Mouse (Mus musculus) C2C12 (cell line): ENCODE measurements around the gene Ank. TPM values are rescaled to one million over a fixed set of nuclear protein-coding genes. Genes with fewer than 3 reads are reported as not detected.

Source experiments
- H3K27me3 ChIP-seq: one replicate; pipeline ENCODE4 v1.6.1; 2011; ENCODE audit not compliant: control insufficient read depth, insufficient read depth, insufficient read length
- H3K36me3 ChIP-seq: one replicate; pipeline ENCODE4 v1.6.1; 2011; ENCODE audit not compliant: control insufficient read depth, insufficient read depth
- H3K4me3 ChIP-seq: one replicate; pipeline ENCODE4 v1.5.1; 2011; ENCODE audit warnings: mild to moderate bottlenecking, control low read depth; ENCODE audit not compliant: poor library complexity, insufficient read depth, severe bottlenecking
- H3K79me2 ChIP-seq: one replicate; pipeline ENCODE4 v1.6.1; 2011; ENCODE audit not compliant: control insufficient read depth, insufficient read depth
- H3K79me3 ChIP-seq: one replicate; pipeline ENCODE4 v1.6.1; 2011; ENCODE audit warnings: low read depth, control low read depth
- H3ac ChIP-seq: one replicate; pipeline ENCODE3; 2011; ENCODE audit warnings: low read depth; ENCODE audit not compliant: control insufficient read depth, insufficient read length
- CEBPB ChIP-seq: IDR thresholded peaks from one replicate; pipeline ENCODE4 v1.6.1; 2011; ENCODE audit warnings: low read depth, mild to moderate bottlenecking, control low read depth, moderate library complexity
- CTCF ChIP-seq: IDR thresholded peaks from one replicate; pipeline ENCODE4 v1.5.1; 2011; ENCODE audit not compliant: control insufficient read depth, insufficient read depth, insufficient read length
- FOSL1 ChIP-seq: IDR thresholded peaks from one replicate; pipeline ENCODE4 v1.8.0; 2011; ENCODE audit warnings: mild to moderate bottlenecking, low read length; ENCODE audit not compliant: poor library complexity, insufficient read depth, severe bottlenecking
- MAX ChIP-seq: IDR thresholded peaks from one replicate; pipeline ENCODE4 v1.6.1; 2011; ENCODE audit warnings: mild to moderate bottlenecking, control low read depth
- MYOD1 ChIP-seq: IDR thresholded peaks from one replicate; pipeline ENCODE4 v1.6.1; 2011; ENCODE audit warnings: low read depth; ENCODE audit not compliant: control insufficient read depth, insufficient read length
- MYOG ChIP-seq: IDR thresholded peaks from one replicate; pipeline ENCODE4 v1.6.1; 2011; ENCODE audit not compliant: control insufficient read depth, insufficient read length; ENCODE audit errors: extremely low read depth
- USF1 ChIP-seq: IDR thresholded peaks from one replicate; pipeline ENCODE4 v1.6.1; 2011; ENCODE audit warnings: low read depth, mild to moderate bottlenecking, control low read depth, moderate library complexity
- polyA plus RNA-seq: library from polyadenylated mRNA; unstranded; fragments of >200 nt; fragmentation: generic; extraction: Trizol; gene quantifications from one replicate; pipeline ENCODE4 v1.2.1, GENCODE M21; 2012; ENCODE audit warnings: missing spikeins

The Ank gene
- polyA plus RNA-seq, 1 experiment, result 292 TPM

DNA sequence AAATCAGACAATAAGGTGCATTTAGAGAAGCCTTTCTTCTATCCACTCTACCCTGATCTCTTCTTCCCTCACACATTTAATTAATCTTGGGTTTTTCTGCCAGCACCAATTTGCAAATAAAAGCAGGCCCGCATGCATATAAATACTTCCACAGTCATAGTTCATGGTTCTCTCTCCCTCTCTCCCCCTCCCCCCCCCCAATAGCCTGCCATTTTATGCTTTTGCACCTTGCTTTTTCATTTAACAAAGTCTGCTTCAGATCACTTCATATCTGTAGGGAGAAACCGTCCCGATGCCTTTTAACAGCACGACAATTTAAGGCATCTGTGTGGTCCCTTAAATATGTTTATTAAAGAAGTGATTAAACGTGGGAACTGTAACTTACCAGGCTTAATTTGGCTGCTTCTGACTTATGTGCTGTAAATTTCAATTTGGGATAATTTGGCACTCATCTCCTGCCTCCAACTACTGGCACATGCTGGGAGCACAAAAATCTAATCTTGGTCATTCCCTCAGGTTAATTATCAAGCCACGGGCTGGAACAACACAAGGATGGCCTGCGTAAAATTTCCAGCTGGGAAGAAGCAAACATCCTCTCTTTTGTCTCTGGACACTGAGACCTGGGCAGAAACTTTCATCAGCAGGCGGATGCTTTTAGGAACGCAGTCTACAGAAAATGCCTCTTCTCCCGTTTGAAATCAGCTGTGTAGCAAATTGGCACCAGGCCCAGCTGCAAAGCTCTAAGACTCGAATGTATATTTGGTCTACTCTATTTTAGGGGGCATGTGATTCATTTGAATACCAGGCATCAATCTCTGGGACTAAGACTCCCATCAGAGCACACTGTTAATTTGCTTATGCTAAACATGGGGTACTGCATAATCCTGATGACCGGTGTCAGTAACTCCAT, 4.9 kb upstream of the Ank start:
- no peaks in the 10 kb centered on the region for H3K79me3 ChIP-seq
- no peaks in the 10 kb centered on the region for H3K36me3 ChIP-seq
- no peak overlapping the region for H3K4me3 ChIP-seq
- peaks cover 5% of the 10 kb centered on the region for H3K79me2 ChIP-seq
- TF ChIP-seq CEBPB (no peak), CTCF (no peak), FOSL1 (no peak), MYOG (no peak), MYOD1 (no peak), MAX (no peak), USF1 (no peak)
- no peak overlapping the region for H3ac ChIP-seq
- no peaks in the 10 kb centered on the region for H3K27me3 ChIP-seq

DNA sequence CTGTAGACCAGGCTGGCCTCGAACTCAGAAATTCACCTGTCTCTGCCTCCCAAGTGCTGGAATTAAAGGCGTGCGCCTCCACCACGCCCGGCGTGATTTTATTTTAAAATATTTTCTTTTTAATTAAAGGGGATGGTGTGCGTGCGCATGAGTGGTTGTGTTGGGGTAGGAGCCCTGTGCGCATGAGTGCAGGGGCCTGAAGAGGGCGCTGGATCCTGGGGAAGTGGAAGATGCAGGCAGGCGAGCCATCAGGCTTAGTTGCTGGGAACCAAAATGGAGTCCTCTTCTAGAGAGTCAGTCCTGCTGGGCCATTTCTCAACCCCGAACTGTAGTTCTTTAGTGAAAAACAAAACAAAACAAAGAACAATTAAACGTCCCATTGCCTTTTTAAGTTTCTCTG, 2.6 kb upstream of the Ank start:
- Histone ChIP-seq H3ac (no peak overlapping the region), H3K27me3 (no peaks in the 10 kb centered on the region), H3K79me2 (peaks cover 28% of the 10 kb centered on the region), H3K36me3 (peaks cover 2% of the 10 kb centered on the region), H3K79me3 (peaks cover 20% of the 10 kb centered on the region), H3K4me3 (no peak overlapping the region)
- no peak for TF ChIP-seq USF1
- no peak for TF ChIP-seq MAX
- no peak for TF ChIP-seq MYOG
- no peak for TF ChIP-seq FOSL1
- no peak for TF ChIP-seq CEBPB
- no peak for TF ChIP-seq MYOD1
- no peak for TF ChIP-seq CTCF

DNA sequence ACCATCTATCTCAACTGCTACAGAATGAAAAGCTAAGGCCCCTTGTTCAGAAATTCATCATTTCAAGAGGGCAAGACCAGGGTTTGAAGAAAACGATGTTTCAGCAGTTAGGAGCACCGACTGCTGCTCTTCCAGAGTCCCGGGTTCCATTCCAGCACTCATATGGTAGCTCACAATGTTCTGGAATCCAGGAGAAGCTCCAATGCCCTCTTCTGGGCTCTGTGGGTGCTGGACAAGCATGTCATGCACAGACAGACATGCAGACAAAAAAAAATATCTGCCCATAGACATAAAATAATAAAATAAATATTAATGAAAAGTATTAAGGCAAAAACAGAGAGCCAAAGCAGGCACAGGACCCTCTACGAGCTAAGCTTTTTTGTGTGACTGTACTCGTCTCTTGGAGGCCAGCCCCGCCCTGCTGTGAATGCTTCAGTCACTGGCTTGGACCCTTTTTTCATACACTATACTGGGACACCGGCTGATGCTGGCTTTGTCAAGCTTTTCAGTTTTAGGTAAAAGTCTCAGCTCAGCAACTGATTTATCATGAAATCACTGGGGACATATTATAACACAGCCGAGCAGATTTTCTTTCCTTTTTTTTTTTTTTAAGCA, 979 bp upstream of the Ank start:
- Histone ChIP-seq H3K79me2 (peaks cover 44% of the 10 kb centered on the region), H3K36me3 (peaks cover 14% of the 10 kb centered on the region), H3ac (no peak overlapping the region), H3K27me3 (no peaks in the 10 kb centered on the region), H3K4me3 (peak overlapping the region; percentile 97), H3K79me3 (peaks cover 33% of the 10 kb centered on the region)
- TF ChIP-seq MYOD1, result no peak
- TF ChIP-seq MYOG, result no peak
- TF ChIP-seq CEBPB, result no peak
- no peak for TF ChIP-seq MAX
- no peak for TF ChIP-seq CTCF
- TF ChIP-seq USF1, result no peak
- TF ChIP-seq FOSL1, result no peak

DNA sequence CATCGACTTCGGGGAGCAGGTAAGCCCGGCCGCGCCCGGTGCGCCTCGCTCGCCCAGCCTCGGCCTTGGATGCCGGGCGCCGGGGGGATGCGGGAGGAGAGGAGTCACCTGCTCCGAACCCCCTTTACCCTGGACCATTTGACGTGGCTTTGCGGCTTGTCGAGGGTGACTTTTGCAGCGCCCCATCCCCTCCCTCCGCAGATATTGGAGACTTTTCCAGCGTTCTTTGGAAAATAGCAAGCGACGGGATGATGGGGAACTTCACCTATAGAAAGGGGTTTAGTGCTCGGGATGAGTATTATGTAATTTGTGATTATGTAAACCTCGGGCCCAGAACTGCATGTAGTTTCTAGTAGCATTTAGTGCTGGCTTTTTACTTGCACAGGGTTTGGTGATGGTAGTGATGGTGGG, 609 bp downstream of the Ank start:
- TF ChIP-seq FOSL1 (no peak), USF1 (no peak), MYOG (no peak), CTCF (no peak), MAX (no peak), MYOD1 (no peak), CEBPB (no peak)
- Histone ChIP-seq H3ac (peak overlapping the region; percentile 96), H3K36me3 (peaks cover 30% of the 10 kb centered on the region), H3K79me2 (peaks cover 60% of the 10 kb centered on the region), H3K4me3 (peak overlapping the region; percentile 97), H3K79me3 (peaks cover 49% of the 10 kb centered on the region), H3K27me3 (no peaks in the 10 kb centered on the region)

DNA sequence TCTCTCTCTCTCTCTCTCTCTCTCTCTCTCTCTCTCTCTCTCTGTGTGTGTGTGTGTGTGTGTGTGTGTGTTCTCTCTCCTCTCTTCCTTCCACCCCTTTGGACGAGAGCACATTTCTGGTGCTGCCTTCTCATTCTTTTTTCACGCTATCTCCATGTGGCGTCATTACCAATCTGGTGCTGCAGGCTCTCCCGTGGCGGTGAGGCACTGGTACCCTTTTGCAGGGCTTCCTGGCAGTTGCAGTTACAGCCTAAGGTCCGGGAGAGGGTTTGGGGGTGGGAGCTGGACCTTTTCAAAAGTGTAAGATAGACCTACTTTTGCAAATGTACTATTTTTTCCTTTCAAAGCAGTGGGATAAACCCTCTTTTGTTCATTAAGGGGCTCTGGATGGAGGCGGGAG, 1.2 kb downstream of the Ank start:
- Histone ChIP-seq H3K4me3 (peak overlapping the region; percentile 97), H3K36me3 (peaks cover 35% of the 10 kb centered on the region), H3K27me3 (no peaks in the 10 kb centered on the region), H3K79me3 (peaks cover 55% of the 10 kb centered on the region), H3K79me2 (peaks cover 66% of the 10 kb centered on the region), H3ac (peak overlapping the region; percentile 96)
- TF ChIP-seq MYOD1 (no peak), MAX (peak; percentile 47)
